Mouse (Mus musculus): Measurements from ENCODE around the gene Triobp. TPM values are rescaled to one million over a fixed set of nuclear protein-coding genes. Genes with fewer than 3 reads are reported as not detected.
"Not testable (repeated sequence)": the region's sequence is repeated elsewhere in the genome, so short reads cannot be mapped to it uniquely, and the experiment has no call there.

Triobp gene
- total RNA-seq, 2 experiments from 2014 or later = 16.3 to 43.6 TPM

GRCm38 (mm10) chr15:78992925-78993324 lies 45.4 kb downstream of the Triobp start:
- ATAC-seq (replicated peaks; ENCODE audit: low FRiP score, poor library complexity, severe bottlenecking) = no peak

- ATAC-seq (replicated peaks; ENCODE audit: low FRiP score, poor library complexity, severe bottlenecking) = no peak
Measured at GRCm38 (mm10) chr15:78995916-78996315, 48.4 kb downstream of the Triobp start.

- ATAC-seq (replicated peaks; ENCODE audit: low FRiP score, poor library complexity, severe bottlenecking) = no peak
Measured at GRCm38 (mm10) chr15:78996663-78997062, 49.1 kb downstream of the Triobp start.

GRCm38 (mm10) chr15:78998348-78998747 lies 50.8 kb downstream of the Triobp start:
- ATAC-seq (replicated peaks; ENCODE audit: low FRiP score, poor library complexity, severe bottlenecking) = no peak

- no peak for ATAC-seq (replicated peaks; ENCODE audit: low FRiP score, poor library complexity, severe bottlenecking)
Measured at GRCm38 (mm10) chr15:78999586-78999985, 52.1 kb downstream of the Triobp start.

GRCm38 (mm10) chr15:79000357-79000791 lies 52.9 kb downstream of the Triobp start:
- no peak for ATAC-seq (replicated peaks; ENCODE audit: low FRiP score, poor library complexity, severe bottlenecking)

GRCm38 (mm10) chr15:79001559-79001958 lies 54.0 kb downstream of the Triobp start:
- ATAC-seq (replicated peaks; ENCODE audit: low FRiP score, poor library complexity, severe bottlenecking) = no peak

GRCm38 (mm10) chr15:79002036-79002435 lies 54.5 kb downstream of the Triobp start:
- no peak for ATAC-seq (replicated peaks; ENCODE audit: low FRiP score, poor library complexity, severe bottlenecking)

- ATAC-seq (replicated peaks; ENCODE audit: low FRiP score, poor library complexity, severe bottlenecking) = no peak
Measured at GRCm38 (mm10) chr15:79003079-79003478, 55.6 kb downstream of the Triobp start.

GRCm38 (mm10) chr15:79005581-79005980 lies 58.1 kb downstream of the Triobp start:
- ATAC-seq (replicated peaks; ENCODE audit: low FRiP score, poor library complexity, severe bottlenecking) = no peak

- no peak for ATAC-seq (replicated peaks; ENCODE audit: low FRiP score, poor library complexity, severe bottlenecking)
Measured at GRCm38 (mm10) chr15:79006638-79007037, 59.1 kb downstream of the Triobp start.

GRCm38 (mm10) chr15:79007059-79007458 lies 59.5 kb downstream of the Triobp start:
- no peak for ATAC-seq (replicated peaks; ENCODE audit: low FRiP score, poor library complexity, severe bottlenecking)

GRCm38 (mm10) chr15:79007836-79008235 lies 60.3 kb downstream of the Triobp start:
- not testable (repeated sequence) for ATAC-seq (replicated peaks; ENCODE audit: low FRiP score, poor library complexity, severe bottlenecking)

- ATAC-seq (replicated peaks; ENCODE audit: low FRiP score, poor library complexity, severe bottlenecking) = no peak
Measured at GRCm38 (mm10) chr15:79009734-79010133, 62.2 kb downstream of the Triobp start.

GRCm38 (mm10) chr15:79011550-79011949 lies 64.0 kb downstream of the Triobp start:
- no peak for ATAC-seq (replicated peaks; ENCODE audit: low FRiP score, poor library complexity, severe bottlenecking)

- no peak for ATAC-seq (replicated peaks; ENCODE audit: low FRiP score, poor library complexity, severe bottlenecking)
Measured at GRCm38 (mm10) chr15:79013382-79013781, 65.9 kb downstream of the Triobp start.

GRCm38 (mm10) chr15:79018191-79018590 lies 70.7 kb downstream of the Triobp start:
- no peak for ATAC-seq (replicated peaks; ENCODE audit: low FRiP score, poor library complexity, severe bottlenecking)

- ATAC-seq (replicated peaks; ENCODE audit: low FRiP score, poor library complexity, severe bottlenecking) = no peak
Measured at GRCm38 (mm10) chr15:79018886-79019285, 71.4 kb downstream of the Triobp start.

GRCm38 (mm10) chr15:79022671-79023230 lies 75.2 kb downstream of the Triobp start:
- ATAC-seq (replicated peaks; ENCODE audit: low FRiP score, poor library complexity, severe bottlenecking) = 0 out of 2 replicates have a peak, but pooled peaks have one; percentile 33

GRCm38 (mm10) chr15:79023366-79023765 lies 75.8 kb downstream of the Triobp start:
- no peak for ATAC-seq (replicated peaks; ENCODE audit: low FRiP score, poor library complexity, severe bottlenecking)

- no peak for ATAC-seq (replicated peaks; ENCODE audit: low FRiP score, poor library complexity, severe bottlenecking)
Measured at GRCm38 (mm10) chr15:79025687-79026308, 78.3 kb downstream of the Triobp start.

Data from erythroblast, adult 5-6 weeks (primary cell).